Mouse (Mus musculus) urinary bladder, adult 2 months (tissue): Measurements from ENCODE around the gene Pfkp. TPM values are rescaled to one million over a fixed set of nuclear protein-coding genes. Genes with fewer than 3 reads are reported as not detected.

Experiments used
- DNase-seq: peaks from one replicate; pipeline ENCODE4 v3.0.0; 2022; ENCODE audit warnings: low spot score
- polyA plus RNA-seq: library from polyadenylated mRNA; depleted of rRNA; stranded (reverse); fragments of >200 nt; gene quantifications from 2 replicates; pipeline ENCODE4 v1.2.3, GENCODE M21; 2012

Gene Pfkp
- polyA plus RNA-seq, 1 experiment = 135 TPM

GRCm38 (mm10) chr13:6636976-6637375 lies 11.6 kb downstream of the Pfkp start:
- DNase-seq = no peak

- no peak for DNase-seq
Observed at GRCm38 (mm10) chr13:6636520-6636919, 12.1 kb downstream of the Pfkp start.

- DNase-seq = no peak
Observed at GRCm38 (mm10) chr13:6635138-6636076, 13.2 kb downstream of the Pfkp start.

- no peak for DNase-seq
Observed at GRCm38 (mm10) chr13:6634063-6634462, 14.5 kb downstream of the Pfkp start.

DNA sequence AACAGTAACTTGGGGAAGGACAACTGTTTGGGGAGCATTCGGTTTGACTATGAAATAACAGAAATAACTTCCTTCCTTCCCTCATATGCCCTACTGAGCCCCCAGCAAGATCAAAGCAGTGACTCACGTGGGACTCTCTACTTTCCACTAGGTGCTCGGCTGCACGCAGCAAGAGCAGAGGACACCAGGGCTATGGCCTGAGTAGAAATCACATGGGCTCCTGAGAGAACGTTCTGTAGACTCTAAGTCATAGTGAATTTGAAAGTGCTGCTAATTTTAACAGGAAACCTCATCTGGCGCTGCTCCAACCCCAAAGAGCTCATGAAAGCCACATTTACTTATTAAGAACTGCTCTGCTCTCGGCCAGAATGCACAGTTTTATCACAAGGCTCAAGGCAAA lies 15.1 kb downstream of the Pfkp start:
- DNase-seq = no peak

DNA sequence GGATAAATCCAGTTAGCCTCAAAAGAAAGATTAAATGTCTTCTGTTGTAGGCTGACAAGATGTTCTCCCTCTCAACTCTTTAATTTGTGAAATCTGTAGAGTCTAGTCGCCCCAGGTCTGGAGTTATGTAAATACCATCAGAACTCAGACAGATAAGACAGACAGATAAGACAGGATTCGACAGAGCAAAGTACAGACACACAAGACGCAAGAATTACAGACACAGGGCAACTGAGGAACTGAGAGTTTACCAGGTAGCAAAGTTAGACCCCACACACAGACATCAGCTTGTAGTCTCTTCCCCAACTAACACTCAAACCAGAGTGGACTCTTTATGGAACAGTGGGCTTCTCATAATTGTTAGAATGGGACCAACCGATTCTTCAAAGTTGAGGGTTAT lies 15.6 kb downstream of the Pfkp start:
- DNase-seq = no peak

GRCm38 (mm10) chr13:6632513-6632912 lies 16.1 kb downstream of the Pfkp start:
- no peak for DNase-seq

DNA sequence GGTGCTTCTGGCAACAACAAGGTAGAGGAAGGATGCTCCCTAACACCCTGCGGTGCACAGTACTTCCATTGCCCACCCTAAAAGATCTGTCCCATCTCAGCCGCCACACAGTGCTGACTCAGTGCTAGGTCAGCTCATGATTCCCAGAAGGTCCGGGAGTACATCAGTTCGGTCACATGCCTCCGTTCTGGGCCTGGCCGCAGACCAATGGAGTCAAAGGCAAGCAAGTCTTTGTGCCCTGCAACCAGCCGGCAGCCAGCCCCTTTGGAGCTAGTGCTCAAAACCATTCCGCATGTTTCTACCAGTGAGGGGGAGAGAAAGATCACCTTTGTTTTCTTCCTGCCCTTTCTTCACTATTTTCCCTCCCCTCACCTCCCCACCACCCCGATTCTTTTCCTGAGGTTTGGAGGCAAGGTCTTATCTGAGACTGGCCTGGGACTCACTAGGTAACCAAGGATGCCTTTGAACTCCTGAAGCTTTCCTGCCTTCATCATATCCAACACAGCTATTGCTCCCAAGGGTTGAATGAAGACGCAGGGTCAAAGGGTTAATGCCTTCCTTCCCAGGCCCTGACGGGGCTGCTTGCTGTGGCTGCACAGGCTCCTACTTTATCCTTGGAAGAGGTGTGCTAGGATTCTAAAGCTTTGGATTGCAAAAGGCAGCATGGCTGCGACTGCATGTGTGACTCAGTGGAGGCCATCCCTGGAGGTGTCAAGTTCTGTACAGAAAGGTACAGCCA lies 16.6 kb downstream of the Pfkp start:
- DNase-seq = no peak

- DNase-seq = no peak
Observed at GRCm38 (mm10) chr13:6630660-6631059, 17.9 kb downstream of the Pfkp start.

- no peak for DNase-seq
Observed at GRCm38 (mm10) chr13:6629927-6630326, 18.6 kb downstream of the Pfkp start.

DNA sequence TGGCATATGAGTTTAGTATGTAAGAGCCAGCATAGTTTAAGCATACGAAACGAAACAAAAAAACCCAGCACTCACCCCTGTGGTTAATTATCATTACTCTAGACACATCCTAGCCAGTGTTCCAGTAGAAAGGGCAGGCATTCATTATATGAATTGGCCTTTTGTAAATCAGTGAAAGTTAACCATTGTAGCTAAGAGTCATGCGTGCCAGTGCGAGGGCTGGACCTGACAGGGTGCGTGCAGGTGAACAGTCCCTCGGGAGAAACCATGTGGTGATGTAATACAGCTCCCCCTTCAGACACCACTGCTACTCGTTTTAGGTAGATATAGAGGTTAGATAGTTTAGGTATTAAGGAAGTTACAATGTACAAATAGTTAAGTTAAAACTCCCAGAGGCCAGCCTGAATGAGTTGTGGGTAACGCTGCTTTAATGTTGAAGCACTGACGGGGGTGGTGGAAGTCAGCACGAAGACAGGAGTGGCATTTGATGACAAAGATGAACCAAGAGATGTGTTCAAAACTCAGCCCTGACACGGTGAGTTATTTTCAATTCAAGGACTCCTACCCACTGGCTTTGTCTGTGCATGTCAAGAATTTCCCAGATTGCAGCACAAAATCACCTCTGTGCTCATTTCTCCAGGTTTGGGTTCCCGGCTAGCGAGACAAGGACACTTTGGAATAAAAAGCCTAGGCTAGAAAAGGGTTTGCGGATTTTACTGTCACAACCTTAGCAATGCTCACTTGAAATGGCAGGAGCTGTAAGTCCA lies 19.4 kb downstream of the Pfkp start:
- no peak for DNase-seq

DNA sequence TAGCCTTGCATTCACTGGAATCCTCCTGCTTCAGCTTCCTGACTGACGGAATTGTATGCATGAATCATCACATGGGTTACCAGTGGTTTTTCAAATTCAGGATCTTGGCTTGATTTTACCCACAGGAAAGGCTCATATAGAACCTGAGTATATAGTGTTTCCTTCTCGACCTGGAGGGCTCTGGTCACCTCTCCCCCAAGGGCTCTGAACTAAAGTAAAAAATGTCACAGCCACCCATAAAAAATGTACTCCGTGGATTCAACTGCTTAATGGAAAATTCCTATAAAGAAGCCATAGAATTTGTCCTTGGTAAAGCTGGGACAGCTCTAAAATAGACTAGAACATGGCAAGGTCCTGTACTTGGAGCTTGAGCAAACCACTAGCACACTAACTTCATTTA lies 20.3 kb downstream of the Pfkp start:
- no peak for DNase-seq

DNA sequence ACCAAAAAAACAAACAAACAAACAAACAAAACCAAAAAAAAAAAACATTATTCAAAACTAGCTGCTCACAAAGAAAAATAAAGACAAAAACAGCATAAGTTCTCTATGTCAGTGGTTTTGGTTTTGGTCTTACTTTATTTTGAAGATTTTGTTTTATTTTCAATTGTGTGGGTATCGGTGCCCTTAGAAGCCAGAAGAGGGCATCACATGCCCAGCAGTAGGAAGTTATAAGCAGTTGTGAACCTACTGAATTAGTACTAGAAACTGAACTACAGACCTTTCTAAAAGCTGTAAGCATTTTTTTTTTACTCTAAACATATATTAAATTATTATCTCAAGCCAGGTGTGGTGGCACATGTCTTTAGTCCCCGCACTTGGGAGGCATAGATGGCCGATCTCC lies 21.2 kb downstream of the Pfkp start:
- DNase-seq = no peak

DNA sequence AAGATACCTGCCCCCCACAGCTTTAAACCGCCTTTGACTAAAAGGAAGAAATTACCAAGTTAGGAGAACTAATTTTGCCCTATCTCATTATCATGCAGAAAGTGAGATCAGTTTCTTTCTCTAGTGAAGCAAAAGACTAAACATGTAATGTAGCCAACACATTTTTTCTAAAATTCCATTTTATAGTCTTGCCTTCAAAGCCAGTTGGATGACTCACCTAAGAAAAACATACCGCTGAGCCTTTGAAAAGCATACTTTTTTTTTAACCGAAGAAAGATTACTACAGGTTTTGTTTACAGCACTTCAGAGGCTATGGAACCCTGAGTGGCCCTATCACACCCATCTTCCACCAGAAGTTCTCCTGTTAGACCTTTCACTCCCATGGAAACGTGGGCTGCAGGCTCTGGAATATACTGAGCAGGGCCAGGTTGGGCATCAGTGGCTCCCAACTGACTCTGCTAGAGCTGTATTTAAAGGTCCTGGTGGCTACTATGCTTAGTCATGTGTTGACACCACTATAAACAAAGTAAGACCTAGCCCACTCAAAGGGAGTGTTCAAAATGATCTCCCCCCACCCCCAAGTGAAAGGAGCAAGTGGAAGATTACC lies 22.0 kb downstream of the Pfkp start:
- no peak for DNase-seq

DNA sequence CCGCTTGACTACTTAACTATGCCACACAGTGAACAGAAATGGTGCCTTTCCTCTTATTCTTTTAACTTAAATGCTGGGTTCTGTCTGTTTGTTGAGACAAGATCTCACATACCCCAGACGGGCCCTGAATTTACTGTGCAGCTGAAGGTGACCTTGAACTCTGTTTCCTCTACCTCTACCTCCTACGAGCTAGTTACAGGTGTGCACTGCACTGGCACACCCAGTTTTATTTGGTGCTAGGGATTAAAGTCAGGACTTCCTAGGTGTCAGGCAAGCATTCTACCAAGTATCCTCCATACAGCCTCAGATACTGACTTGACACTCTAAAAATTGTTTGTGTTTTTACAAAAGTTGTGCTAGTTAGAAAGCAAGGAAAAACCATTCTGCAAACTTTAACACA lies 22.6 kb downstream of the Pfkp start:
- DNase-seq = no peak

DNA sequence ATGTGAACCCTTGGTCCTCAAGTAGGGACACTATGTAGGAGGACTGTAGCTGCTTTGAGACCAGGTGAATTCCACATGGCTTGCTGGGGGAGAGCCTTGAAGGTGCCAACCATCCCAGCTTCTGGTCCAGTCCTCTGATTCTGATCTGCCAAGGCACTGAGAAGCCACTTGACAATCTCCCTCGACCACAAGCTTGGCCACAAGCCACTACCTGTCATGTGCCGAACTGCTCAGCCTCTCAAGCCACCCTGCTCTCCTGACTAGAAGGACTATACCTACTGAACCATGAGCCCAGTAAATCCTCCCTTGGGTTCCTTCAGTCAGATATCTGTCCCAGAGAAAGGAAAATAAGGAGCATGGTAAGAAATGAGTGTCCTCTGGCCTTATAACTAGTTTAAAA lies 24.0 kb downstream of the Pfkp start:
- no peak for DNase-seq

DNA sequence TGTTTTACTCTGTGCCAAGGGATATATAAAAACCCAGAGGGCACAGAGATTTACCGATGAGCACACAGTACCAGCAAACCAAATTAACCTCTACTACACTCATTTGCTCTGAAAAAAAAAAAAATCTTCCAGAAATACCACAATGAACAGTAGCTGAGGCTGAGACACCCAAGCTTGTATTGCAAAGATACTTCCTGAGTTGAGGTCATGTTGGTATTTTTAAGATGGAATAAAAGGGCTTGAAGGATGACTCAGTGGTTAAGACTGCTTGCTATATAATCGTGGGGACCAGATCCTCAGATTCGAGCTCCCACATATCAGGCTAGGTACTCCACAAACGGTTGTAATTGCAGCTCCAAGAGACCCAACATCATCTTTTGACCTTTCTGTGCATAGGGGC lies 24.5 kb downstream of the Pfkp start:
- no peak for DNase-seq

GRCm38 (mm10) chr13:6621831-6622230 lies 26.7 kb downstream of the Pfkp start:
- DNase-seq = no peak

DNA sequence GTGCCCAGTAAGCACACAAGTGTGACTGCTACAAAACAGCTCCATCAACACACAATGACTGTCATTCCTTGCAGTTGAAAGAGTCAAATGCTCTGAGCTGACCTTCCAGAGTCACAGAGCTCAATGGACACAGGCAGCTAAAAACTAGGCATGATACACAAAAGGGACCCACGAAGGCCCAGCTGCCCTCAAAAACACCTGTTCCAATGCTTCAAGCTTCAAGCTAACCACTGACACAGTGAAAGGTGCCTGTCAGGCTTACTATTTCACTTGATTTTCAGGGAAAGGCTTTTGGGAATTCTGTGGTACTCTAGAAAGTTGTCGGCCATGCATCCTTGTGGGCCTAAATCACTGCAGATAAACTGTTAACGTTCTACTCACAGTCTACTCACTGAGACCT lies 28.3 kb downstream of the Pfkp start:
- no peak for DNase-seq

DNA sequence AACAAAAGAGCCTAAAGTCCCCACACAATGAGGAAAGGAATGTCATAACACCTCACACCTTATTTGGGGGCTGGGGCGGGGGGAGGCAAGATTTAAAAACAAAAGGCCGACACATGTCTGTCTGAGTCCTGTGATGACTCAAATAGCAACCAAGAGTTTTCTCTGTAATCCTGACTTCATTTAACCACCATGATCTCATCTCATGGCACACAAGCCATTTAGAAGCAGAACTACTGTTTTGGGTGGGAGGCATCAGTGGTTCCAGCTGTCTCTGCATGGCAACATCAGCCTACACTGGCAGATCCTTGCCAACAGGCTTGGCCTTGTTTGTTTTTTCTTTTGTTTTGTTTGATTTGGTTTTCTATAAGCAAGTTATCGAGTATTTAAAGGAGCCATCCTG lies 29.9 kb downstream of the Pfkp start:
- DNase-seq = no peak

- DNase-seq = no peak
Observed at GRCm38 (mm10) chr13:6613690-6614445, 34.7 kb downstream of the Pfkp start.
